Mouse (Mus musculus): ENCODE data around the gene Tfap4. TPM values are rescaled to one million over a fixed set of nuclear protein-coding genes. Genes with fewer than 3 reads are reported as not detected.
A peak's percentile ranks its signal among the peaks of the same experiment; 100 is the strongest.
"Not testable (repeated sequence)": the region's sequence is repeated elsewhere in the genome, so short reads cannot be mapped to it uniquely, and the experiment has no call there.

Tfap4 gene
- polyA plus RNA-seq, 1 experiment from 2014 or later, result 32.6 TPM

DNA sequence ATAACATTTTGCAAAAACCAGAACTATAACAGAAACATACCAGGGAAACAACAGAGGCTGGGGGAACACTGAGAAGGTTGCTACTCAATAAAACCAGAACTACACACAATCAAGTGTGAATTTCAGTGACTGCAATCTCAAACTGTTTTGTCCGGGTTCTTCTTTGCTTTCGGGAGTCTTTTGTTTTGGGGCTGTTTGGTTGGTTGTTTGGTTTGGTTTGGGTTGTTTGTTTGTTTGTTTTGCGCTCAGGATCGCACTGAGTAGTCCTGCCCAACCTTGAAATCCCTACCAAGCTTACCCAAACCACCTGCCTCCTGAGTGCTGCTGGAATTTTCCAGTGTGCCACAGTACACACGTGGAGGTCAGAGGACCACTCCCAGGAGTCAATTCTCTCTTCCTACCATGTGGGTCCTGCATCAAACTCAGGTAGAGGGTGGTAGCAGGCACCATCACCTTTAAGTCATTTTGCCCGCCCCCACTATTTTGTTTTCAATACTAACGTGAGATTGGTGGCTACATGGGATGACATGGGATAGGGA lies 17.3 kb downstream of the Tfap4 start:
- peaks cover 18% of the 10 kb centered on the region for H3K4me1 ChIP-seq
- no peak for DNase-seq (ENCODE audit: low spot score)
- peak overlapping the region; percentile 54; the same call in 1 of the 2 replicates for H3K4me3 ChIP-seq
- H3K27me3 ChIP-seq (ENCODE audit: low read depth, poor library complexity, severe bottlenecking), result no peaks in the 10 kb centered on the region
- peaks cover 31% of the 10 kb centered on the region for H3K36me3 ChIP-seq
- 52% methylated on average over 7 of the region's 7 CpGs for WGBS
- no peaks in the 10 kb centered on the region for H3K9me3 ChIP-seq (replicated peaks)
- H3K27ac ChIP-seq (replicated peaks), result peak overlapping the region; percentile 81

DNA sequence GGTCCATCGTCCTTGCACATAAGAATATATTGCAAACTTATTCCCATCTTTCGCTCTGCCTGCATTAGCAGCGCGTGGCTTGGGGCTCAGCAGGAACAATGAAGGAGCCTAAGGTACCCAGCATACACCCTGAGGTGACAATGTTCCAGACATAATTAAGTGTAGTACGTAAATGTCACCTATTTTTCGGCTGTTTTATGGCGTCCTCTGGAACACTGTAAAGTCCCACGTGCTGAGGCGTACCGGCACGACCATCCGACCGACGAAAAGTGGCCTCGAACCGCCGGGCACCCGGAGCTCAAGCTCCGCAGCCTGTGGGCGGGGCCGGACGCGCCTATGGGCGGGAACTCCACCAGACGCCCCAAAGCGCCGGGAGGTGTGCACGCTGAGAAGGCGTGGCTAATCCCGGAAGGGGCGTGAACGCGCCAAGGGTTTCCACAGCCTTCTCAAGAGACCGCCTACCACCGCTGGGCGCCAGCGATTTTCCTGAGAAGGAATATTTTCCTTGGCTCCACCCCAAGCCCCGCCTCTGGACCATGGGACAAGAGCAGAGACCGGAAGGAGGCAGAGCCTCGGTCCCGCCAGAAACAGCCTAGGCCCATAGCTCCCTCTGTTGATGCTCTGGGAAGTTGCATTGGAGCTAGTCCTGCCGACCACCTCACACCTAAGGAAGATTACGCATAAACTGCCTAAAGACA lies 18.0 kb downstream of the Tfap4 start, which contains the start of gene Srl:
TSS of gene Srl (minus strand) at position 316 of the 698 bp plus-strand sequence.
- Histone ChIP-seq H3K27me3 (ENCODE audit: low read depth, poor library complexity, severe bottlenecking) (no peaks in the 10 kb centered on the region), H3K4me3 (peak within 1 kb of the TSS; percentile 54), H3K4me1 (peaks cover 18% of the 10 kb centered on the region), H3K9me3 (replicated peaks) (no peaks in the 10 kb centered on the region), H3K27ac (replicated peaks) (peak within 1 kb of the TSS; percentile 81), H3K36me3 (peaks cover 24% of the 10 kb centered on the region)
- 1% methylated on average over 43 of the region's 43 CpGs for WGBS
- DNase-seq (ENCODE audit: low spot score), result peak; percentile 99

DNA sequence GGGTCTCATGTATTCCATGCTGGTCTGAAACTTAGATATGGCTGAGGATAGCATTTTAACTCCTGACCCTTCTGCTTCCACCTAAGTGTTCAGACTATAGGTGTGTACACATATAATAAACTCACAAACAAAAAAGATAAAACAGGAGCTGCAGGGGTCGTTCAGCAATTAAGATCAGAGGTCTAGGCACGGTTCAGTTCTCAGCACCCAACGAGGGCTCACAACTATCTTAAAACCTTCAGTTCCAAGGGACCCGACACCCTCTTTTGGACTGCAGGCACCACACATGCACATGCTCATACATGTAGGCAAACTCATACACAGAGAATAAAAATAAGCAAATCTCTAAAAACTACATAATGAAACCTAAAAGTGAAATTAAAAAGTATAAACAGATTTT lies 18.6 kb downstream of the Tfap4 start:
- 61% methylated on average over 4 of the region's 4 CpGs for WGBS
- peaks cover 18% of the 10 kb centered on the region for H3K4me1 ChIP-seq

DNA sequence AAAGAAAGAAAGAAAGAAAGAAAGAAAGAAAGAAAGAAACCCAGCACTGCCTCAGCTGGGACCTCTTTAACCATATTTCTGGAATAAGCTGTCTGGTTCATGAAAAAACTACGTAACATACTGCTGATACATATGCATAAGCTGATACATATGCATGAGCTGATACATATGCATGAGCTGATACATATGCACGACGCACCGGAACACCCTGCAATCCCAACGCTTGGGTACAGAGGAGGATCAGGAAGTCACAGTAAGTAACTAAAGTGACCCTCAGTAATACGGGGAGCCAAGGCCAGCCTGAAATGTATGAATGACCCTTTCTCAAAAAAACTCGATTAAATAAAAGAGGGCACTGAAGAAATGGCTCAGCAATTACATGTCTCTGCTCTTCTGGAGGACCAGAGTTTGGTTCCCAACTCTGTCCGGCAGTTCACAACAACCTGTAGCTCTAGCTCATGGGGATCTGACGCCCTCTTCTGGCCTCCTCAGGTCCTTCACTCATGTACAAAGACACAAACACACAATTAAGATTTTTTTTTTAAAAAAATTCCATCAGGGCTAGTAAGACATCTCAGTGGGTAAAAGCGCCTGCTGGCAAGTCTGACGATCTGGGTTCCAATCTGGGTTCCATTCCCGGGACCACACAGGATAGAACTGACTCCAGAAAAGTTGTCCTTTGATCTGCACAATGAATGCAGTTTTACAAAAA lies 19.4 kb downstream of the Tfap4 start:
- H3K4me1 ChIP-seq, result peaks cover 18% of the 10 kb centered on the region
- no peak for DNase-seq (ENCODE audit: low spot score)
- WGBS, result 87% methylated on average over 12 of the region's 12 CpGs
- H3K4me3 ChIP-seq, result no peak overlapping the region
- no peak overlapping the region for H3K27ac ChIP-seq (replicated peaks)
- H3K27me3 ChIP-seq (ENCODE audit: low read depth, poor library complexity, severe bottlenecking), result no peaks in the 10 kb centered on the region
- no peaks in the 10 kb centered on the region for H3K9me3 ChIP-seq (replicated peaks)
- peaks cover 10% of the 10 kb centered on the region for H3K36me3 ChIP-seq

More for the DNA sequence above, 18.6 kb downstream of the Tfap4 start:
- H3K36me3 ChIP-seq, result peaks cover 18% of the 10 kb centered on the region
- DNase-seq (ENCODE audit: low spot score), result no peak
- peak overlapping the region; percentile 54 for H3K4me3 ChIP-seq
- H3K27ac ChIP-seq (replicated peaks), result peak overlapping the region; percentile 81
- H3K9me3 ChIP-seq (replicated peaks), result no peaks in the 10 kb centered on the region
- H3K27me3 ChIP-seq (ENCODE audit: low read depth, poor library complexity, severe bottlenecking), result no peaks in the 10 kb centered on the region

DNA sequence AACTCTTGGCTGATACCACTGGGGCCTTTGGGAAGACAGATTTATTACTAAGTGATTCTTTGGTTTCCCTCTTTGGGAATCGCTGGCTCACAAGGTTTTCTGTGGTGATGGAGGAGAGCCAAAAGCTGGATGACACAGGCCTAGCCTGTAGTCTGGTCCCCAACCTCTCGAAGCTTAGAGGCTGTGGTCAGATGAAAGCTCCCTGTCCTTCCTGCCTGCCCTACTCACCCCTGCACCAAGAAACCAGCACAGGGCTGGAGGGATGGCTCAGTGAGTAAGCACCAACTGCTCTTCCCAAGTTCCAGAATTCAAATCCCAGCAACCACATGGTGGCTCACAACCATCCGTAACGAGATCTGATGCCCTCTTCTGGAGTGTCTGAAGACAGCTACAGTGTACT lies 20.1 kb downstream of the Tfap4 start:
- no peak overlapping the region for H3K4me3 ChIP-seq
- H3K4me1 ChIP-seq, result peaks cover 18% of the 10 kb centered on the region
- H3K36me3 ChIP-seq, result peaks cover 5% of the 10 kb centered on the region
- 91% methylated on average over 4 of the region's 4 CpGs for WGBS
- no peaks in the 10 kb centered on the region for H3K9me3 ChIP-seq (replicated peaks)
- no peaks in the 10 kb centered on the region for H3K27me3 ChIP-seq (ENCODE audit: low read depth, poor library complexity, severe bottlenecking)
- no peak for DNase-seq (ENCODE audit: low spot score)
- H3K27ac ChIP-seq (replicated peaks), result no peak overlapping the region

DNA sequence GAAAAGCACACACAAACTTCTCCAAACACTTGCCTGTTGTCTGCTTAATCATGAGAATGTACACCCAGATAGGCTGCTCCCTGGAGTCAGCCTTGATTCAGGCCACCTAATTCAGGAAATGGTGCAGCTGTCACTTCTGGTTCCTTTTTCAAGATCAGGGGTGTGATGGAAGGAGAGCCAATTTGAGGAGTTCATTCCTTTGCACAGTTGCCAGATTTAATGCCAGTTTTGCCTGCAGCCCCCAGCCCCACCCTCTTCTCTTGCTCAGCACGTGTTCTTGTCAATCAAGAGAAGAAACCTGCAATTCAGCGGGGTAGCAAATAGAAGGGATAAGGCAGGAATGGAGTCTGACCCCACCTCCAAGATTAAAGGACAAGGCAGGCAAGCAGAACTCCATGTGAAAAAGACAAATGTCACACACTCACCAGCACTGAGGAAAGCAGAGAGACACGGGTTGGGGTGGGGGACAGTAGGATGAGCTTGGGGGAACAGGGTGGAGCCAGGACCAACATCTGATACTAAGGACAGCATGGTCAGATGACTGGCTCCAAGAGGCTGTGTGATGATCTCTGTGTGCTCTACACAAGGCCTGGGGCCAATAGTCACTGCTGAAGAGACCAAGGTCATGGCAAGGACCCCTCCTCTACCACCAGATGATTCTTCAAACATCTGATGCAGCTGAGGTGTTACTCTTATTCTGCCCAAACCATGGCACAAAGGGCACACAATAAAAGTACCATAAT lies 21.9 kb downstream of the Tfap4 start:
- no peaks in the 10 kb centered on the region for H3K27me3 ChIP-seq (ENCODE audit: low read depth, poor library complexity, severe bottlenecking)
- no peaks in the 10 kb centered on the region for H3K36me3 ChIP-seq
- H3K4me3 ChIP-seq, result no peak overlapping the region
- H3K27ac ChIP-seq (replicated peaks), result no peak overlapping the region
- H3K4me1 ChIP-seq, result peaks cover 18% of the 10 kb centered on the region
- DNase-seq (ENCODE audit: low spot score), result no peak
- 71% methylated on average over 3 of the region's 3 CpGs for WGBS
- H3K9me3 ChIP-seq (replicated peaks), result no peaks in the 10 kb centered on the region

DNA sequence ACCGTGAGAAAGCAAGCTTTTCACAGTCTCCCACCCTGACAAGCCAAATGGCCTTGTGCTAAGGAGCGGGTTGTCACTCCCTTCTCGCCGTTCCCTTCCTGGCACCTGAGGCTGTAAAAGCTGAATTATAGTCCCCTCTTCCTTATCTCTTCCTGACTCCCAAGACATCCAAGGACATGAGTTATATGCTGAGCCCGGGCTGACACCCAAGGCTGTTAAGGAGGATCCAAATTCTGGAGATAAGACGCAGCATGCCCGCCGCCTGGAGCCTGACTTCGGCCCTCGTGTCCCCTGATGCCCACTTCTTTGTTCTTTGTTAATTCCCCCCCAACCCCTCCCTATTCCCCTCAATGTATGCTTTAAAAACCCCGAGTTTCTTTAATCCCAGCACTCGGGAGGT lies 32.3 kb downstream of the Tfap4 start:
- H3K9me3 ChIP-seq (replicated peaks); H3K27ac ChIP-seq (replicated peaks); H3K4me3 ChIP-seq; H3K27me3 ChIP-seq (ENCODE audit: low read depth, poor library complexity, severe bottlenecking); DNase-seq (ENCODE audit: low spot score): not testable (repeated sequence)
- H3K4me1 ChIP-seq, result peaks cover 11% of the 10 kb centered on the region
- H3K36me3 ChIP-seq, result peaks cover 12% of the 10 kb centered on the region; the same call in 1 of the 2 replicates
- 96% methylated on average over 12 of the region's 12 CpGs for WGBS

DNA sequence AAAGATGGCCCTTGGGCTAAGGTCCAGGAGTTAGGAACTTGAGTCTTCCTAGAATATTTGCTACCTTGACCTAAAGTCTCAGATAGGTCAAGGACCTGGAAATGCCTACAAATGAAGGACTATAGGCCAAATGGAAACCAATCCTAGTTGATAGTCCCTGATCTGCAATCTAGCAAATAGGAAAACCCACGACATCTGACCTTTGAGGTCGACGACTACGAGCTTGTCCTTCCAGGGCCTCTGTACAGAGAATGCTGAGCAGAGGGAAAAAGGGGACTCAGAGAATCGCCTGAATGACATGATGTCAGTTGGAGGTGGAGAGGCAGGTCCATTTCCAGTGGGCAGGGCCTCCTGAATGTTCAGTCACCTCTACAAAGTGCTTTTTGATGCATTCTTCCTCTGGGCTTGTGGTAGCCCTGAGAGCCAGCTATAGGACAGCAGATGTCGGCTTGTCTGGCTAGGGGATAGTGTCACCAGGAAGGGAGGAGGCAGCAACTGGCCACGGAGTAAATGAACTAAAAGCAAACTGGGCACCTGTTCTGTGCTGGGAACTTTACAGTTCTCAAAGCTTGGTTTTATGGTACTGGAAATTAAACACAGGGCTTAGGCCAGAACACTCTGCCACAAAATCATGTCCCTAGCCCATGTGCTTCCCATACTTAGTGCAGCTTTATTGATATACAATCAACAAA lies 36.2 kb downstream of the Tfap4 start:
- WGBS, result 67% methylated on average over 7 of the region's 7 CpGs

DNA sequence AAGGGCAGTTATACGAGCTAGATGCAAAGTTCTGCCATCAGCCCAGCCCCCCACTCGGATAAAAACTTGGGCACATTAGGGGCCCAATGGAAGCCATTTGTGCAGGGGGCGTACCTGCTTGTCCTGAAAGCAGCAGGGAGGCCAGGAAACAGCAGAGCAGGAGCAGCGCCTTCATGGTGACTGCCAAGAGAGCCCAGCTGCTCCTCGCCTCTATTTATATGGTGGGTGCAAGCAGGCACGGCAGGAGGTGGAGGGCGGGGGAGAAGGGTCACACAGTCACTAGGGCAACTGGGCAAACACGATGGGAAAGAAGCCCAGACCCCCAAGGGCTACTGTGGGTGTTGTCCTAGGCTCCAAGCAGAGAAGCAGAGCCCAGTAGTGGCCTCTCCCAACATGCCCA lies 36.8 kb downstream of the Tfap4 start:
- no peak for DNase-seq (ENCODE audit: low spot score)

More for the DNA sequence above, 36.2 kb downstream of the Tfap4 start:
- DNase-seq (ENCODE audit: low spot score), result no peak
- peaks cover 6% of the 10 kb centered on the region for H3K9me3 ChIP-seq (replicated peaks)
- no peak overlapping the region for H3K27ac ChIP-seq (replicated peaks)
- H3K4me1 ChIP-seq, result peaks cover 17% of the 10 kb centered on the region
- H3K4me3 ChIP-seq, result no peak overlapping the region
- no peaks in the 10 kb centered on the region for H3K27me3 ChIP-seq (ENCODE audit: low read depth, poor library complexity, severe bottlenecking)
- peaks cover 11% of the 10 kb centered on the region; the same call in 1 of the 2 replicates for H3K36me3 ChIP-seq

DNA sequence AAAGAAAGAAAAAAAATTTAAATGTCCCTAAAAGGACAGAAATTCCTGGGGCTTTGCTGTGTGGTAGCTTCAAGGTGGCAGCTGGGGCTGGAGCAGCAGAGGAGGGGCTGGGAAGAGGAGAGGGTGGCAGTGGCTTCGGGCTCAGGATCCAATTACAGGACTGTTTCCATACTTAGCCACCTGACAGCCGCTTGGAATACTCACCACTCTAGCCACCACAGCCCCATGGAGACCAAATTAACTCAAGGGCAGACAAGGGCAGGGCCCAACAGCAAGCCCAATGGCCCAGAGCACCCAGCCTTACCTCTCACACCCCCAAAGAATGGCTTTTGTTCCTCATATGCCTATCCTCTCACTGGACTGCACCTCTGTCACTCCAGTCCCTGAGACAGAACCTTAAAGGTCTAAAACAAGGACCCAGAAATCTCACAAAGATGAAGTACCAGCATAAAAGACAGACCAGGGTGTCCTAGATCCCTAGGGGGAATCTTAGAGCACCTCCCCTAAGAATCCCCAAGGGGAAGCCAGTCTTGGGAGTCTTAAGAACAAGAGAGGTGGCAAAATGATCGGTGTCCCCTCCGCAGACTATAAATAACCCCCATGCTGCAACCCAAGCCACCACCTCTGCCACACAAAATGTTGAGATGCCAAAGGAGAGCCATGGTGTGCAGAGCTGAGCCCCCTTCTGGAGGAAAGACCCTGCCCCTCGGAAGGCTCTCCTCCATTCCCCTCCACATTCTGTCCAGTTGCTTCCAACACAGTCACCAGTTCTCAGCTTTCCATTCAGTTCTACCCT lies 37.7 kb downstream of the Tfap4 start:
- Histone ChIP-seq H3K4me1 (peaks cover 17% of the 10 kb centered on the region), H3K27me3 (ENCODE audit: low read depth, poor library complexity, severe bottlenecking) (no peaks in the 10 kb centered on the region), H3K4me3 (no peak overlapping the region), H3K9me3 (replicated peaks) (no peaks in the 10 kb centered on the region), H3K36me3 (no peaks in the 10 kb centered on the region), H3K27ac (replicated peaks) (no peak overlapping the region)
- DNase-seq (ENCODE audit: low spot score), result no peak
- 77% methylated on average over 5 of the region's 5 CpGs for WGBS

More for the DNA sequence above, 36.8 kb downstream of the Tfap4 start:
- Histone ChIP-seq H3K4me1 (peaks cover 17% of the 10 kb centered on the region), H3K36me3 (0 out of 2 replicates have a peak, but pooled peaks cover 5% of the 10 kb centered on the region), H3K4me3 (no peak overlapping the region), H3K27me3 (ENCODE audit: low read depth, poor library complexity, severe bottlenecking) (no peaks in the 10 kb centered on the region), H3K27ac (replicated peaks) (0 out of 2 replicates have a peak overlapping the region, but pooled peaks have one; percentile 17), H3K9me3 (replicated peaks) (peaks cover 6% of the 10 kb centered on the region)
- WGBS, result 61% methylated on average over 8 of the region's 8 CpGs

DNA sequence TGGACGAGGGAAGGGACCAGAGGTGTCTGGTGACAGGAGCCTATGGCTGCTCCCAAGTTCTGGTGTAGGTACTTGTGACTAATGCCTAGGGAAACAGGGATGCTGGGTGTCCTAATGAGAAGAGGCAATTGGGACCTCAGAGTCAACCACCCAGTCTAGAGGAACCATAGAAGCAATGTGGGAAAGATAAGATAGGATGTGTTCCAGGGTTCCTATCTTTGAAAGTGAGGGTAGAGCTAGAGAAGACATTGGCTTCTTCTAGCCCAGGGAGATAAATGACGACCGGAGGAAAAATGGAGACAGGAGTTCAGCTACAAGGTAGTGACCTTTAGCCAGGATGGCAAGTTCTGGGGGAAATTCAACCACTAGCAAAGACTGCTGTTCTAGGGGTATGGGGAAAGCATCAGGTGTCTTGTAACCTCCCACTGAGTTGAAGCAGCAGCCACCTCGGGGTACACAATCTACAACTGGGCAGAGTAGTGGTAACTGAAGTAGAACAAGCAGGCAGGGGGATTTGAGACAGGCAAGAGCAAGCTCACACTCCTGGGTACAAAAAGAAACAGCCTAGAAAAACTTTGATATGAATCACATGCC lies 38.5 kb downstream of the Tfap4 start:
- DNase-seq (ENCODE audit: low spot score), result no peak
- 81% methylated on average over 4 of the region's 4 CpGs for WGBS
- no peak overlapping the region for H3K4me3 ChIP-seq

More for the DNA sequence above, 38.5 kb downstream of the Tfap4 start:
- no peaks in the 10 kb centered on the region for H3K27me3 ChIP-seq (ENCODE audit: low read depth, poor library complexity, severe bottlenecking)
- H3K27ac ChIP-seq (replicated peaks), result no peak overlapping the region
- H3K4me1 ChIP-seq, result peaks cover 17% of the 10 kb centered on the region
- no peaks in the 10 kb centered on the region for H3K36me3 ChIP-seq
- no peaks in the 10 kb centered on the region for H3K9me3 ChIP-seq (replicated peaks)

Measured in midbrain, embryonic 10.5 days (tissue).